Mouse (Mus musculus) embryonic fibroblast, embryonic 13.5 days (primary cell): ENCODE measurements around the gene Tom1l2. TPM values are rescaled to one million over a fixed set of nuclear protein-coding genes. Genes with fewer than 3 reads are reported as not detected.

Experiments used
- H3K27ac ChIP-seq: 2 replicates; pipeline ENCODE4 v1.5.1; 2012; ENCODE audit warnings: low read length, control low read depth, inconsistent platforms; ENCODE audit not compliant: insufficient read depth
- H3K4me1 ChIP-seq: 2 replicates; pipeline ENCODE4 v1.6.1; 2011; ENCODE audit warnings: low read length; ENCODE audit not compliant: control insufficient read depth, insufficient read depth
- H3K4me3 ChIP-seq: 2 replicates; pipeline ENCODE4 v1.5.1; 2011; ENCODE audit warnings: mild to moderate bottlenecking, control low read depth, low read length; ENCODE audit not compliant: insufficient read depth
- CTCF ChIP-seq: IDR thresholded peaks from 2 replicates; pipeline ENCODE4 v1.5.1; 2011; ENCODE audit warnings: mild to moderate bottlenecking, control low read depth, low read length, moderate library complexity, borderline replicate concordance; ENCODE audit not compliant: insufficient read depth
- POLR2A ChIP-seq: IDR thresholded peaks from 2 replicates; pipeline ENCODE4 v1.6.1; 2011; ENCODE audit warnings: low read depth, mild to moderate bottlenecking, control low read depth, low read length, moderate library complexity
- polyA plus RNA-seq: library from polyadenylated mRNA; stranded (reverse); fragments of >200 nt; gene quantifications from 2 replicates; pipeline ENCODE4 v1.2.4, GENCODE M21; 2011; ENCODE audit warnings: low read depth; ENCODE audit not compliant: missing spikeins, insufficient read length

Gene Tom1l2
- polyA plus RNA-seq, 1 experiment = 36.2 TPM

- TF ChIP-seq CTCF = no peak
- no peak for TF ChIP-seq POLR2A
- no peak overlapping the region for H3K27ac ChIP-seq
- H3K4me1 ChIP-seq = peaks cover 24% of the 10 kb centered on the region
- H3K4me3 ChIP-seq = no peak overlapping the region
These were observed 42.8 kb downstream of the Tom1l2 start for GRCm38 (mm10) chr11:60309875-60310274.

GRCm38 (mm10) chr11:60308506-60309116 lies 44.1 kb downstream of the Tom1l2 start:
- TF ChIP-seq CTCF = no peak
- no peak for TF ChIP-seq POLR2A
- Histone ChIP-seq H3K4me1 (peaks cover 24% of the 10 kb centered on the region), H3K4me3 (no peak overlapping the region), H3K27ac (peak overlapping the region; percentile 84)

- Histone ChIP-seq H3K4me3 (no peak overlapping the region), H3K27ac (peak overlapping the region; percentile 84), H3K4me1 (peaks cover 24% of the 10 kb centered on the region)
- TF ChIP-seq POLR2A (no peak), CTCF (no peak)
These were observed 44.6 kb downstream of the Tom1l2 start for GRCm38 (mm10) chr11:60308061-60308460.

GRCm38 (mm10) chr11:60307375-60307825 lies 45.3 kb downstream of the Tom1l2 start:
- peaks cover 22% of the 10 kb centered on the region for H3K4me1 ChIP-seq
- TF ChIP-seq POLR2A = no peak
- no peak for TF ChIP-seq CTCF
- peak overlapping the region; percentile 84 for H3K27ac ChIP-seq
- H3K4me3 ChIP-seq = no peak overlapping the region

- Histone ChIP-seq H3K4me1 (peaks cover 23% of the 10 kb centered on the region), H3K4me3 (no peak overlapping the region), H3K27ac (peak overlapping the region; percentile 35)
- no peak for TF ChIP-seq POLR2A
- no peak for TF ChIP-seq CTCF
These were observed 45.9 kb downstream of the Tom1l2 start for GRCm38 (mm10) chr11:60306834-60307233.

GRCm38 (mm10) chr11:60305611-60306010 lies 47.1 kb downstream of the Tom1l2 start:
- TF ChIP-seq CTCF (no peak), POLR2A (no peak)
- Histone ChIP-seq H3K4me3 (no peak overlapping the region), H3K27ac (no peak overlapping the region), H3K4me1 (peaks cover 18% of the 10 kb centered on the region)

GRCm38 (mm10) chr11:60303497-60303896 lies 49.2 kb downstream of the Tom1l2 start:
- Histone ChIP-seq H3K4me1 (peaks cover 16% of the 10 kb centered on the region), H3K4me3 (no peak overlapping the region), H3K27ac (no peak overlapping the region)
- TF ChIP-seq CTCF (no peak), POLR2A (no peak)

GRCm38 (mm10) chr11:60302354-60303083 lies 50.2 kb downstream of the Tom1l2 start:
- H3K4me1 ChIP-seq = peaks cover 11% of the 10 kb centered on the region
- H3K4me3 ChIP-seq = no peak overlapping the region
- no peak for TF ChIP-seq POLR2A
- TF ChIP-seq CTCF = no peak
- H3K27ac ChIP-seq = no peak overlapping the region

GRCm38 (mm10) chr11:60301588-60302208 lies 51.0 kb downstream of the Tom1l2 start:
- no peak for TF ChIP-seq CTCF
- no peak for TF ChIP-seq POLR2A
- Histone ChIP-seq H3K4me3 (no peak overlapping the region), H3K4me1 (peaks cover 11% of the 10 kb centered on the region), H3K27ac (peak overlapping the region; percentile 42; the same call in 1 of the 2 replicates)

GRCm38 (mm10) chr11:60300318-60300717 lies 52.4 kb downstream of the Tom1l2 start:
- TF ChIP-seq POLR2A (no peak), CTCF (no peak)
- Histone ChIP-seq H3K27ac (no peak overlapping the region), H3K4me3 (no peak overlapping the region), H3K4me1 (peaks cover 11% of the 10 kb centered on the region)
